ENCODE assay signal across 8 mouse cellular contexts in genomic region chr3:104779949-104780348, GRCm38 (mm10). TPM values are rescaled to one million over a fixed set of nuclear protein-coding genes. Genes with fewer than 3 reads are reported as not detected.
A peak's percentile ranks its signal among the peaks of the same experiment; 100 is the strongest.
DNase-seq lines count a peak whose midpoint lies in the region; ATAC-seq and TF ChIP-seq lines count a peak whose summit lies in the region.

No protein-coding gene starts in this region.

- TF ChIP-seq CTCF in intestine, postnatal 0 days (IDR thresholded peaks at IDR 0.05; ENCODE audit: low read depth), result peak; percentile 94

- no peaks in the 10 kb centered on the region for H3K9me3 ChIP-seq in intestine, postnatal 0 days (ENCODE audit: control insufficient read depth)

- TF ChIP-seq POLR2A in myocyte (IDR thresholded peaks at IDR 0.05; ENCODE audit: insufficient read length, low read depth), result no peak

- H3K27me3 ChIP-seq in intestine, postnatal 0 days (replicated peaks; ENCODE audit: control insufficient read depth, insufficient read depth, low read length), result peaks cover 46% of the 10 kb centered on the region
- H3K27me3 ChIP-seq in myocyte (ENCODE audit: control insufficient read depth, insufficient read depth, insufficient read length), result peaks cover 33% of the 10 kb centered on the region

- H3K79me2 ChIP-seq in myocyte (ENCODE audit: control insufficient read depth, insufficient read depth), result no peaks in the 10 kb centered on the region

- no peak overlapping the region for H3K4me3 ChIP-seq in intestine, postnatal 0 days (ENCODE audit: low read depth, low read length)
- no peak overlapping the region for H3K4me3 ChIP-seq in myocyte

- DNase-seq in kidney, adult 9 months, result peak; percentile 43
- DNase-seq in kidney, adult 8-10 months, result no peak
- DNase-seq in adrenal gland, adult 2 months, result peak; percentile 50
- no peak for DNase-seq in urinary bladder, adult 18-20 months (ENCODE audit: low spot score in 2 of 2)

- H3K36me3 ChIP-seq in intestine, postnatal 0 days (ENCODE audit: control insufficient read depth, insufficient read depth), result no peaks in the 10 kb centered on the region
- H3K36me3 ChIP-seq in myocyte (ENCODE audit: control insufficient read depth, insufficient read depth), result no peaks in the 10 kb centered on the region

- H3K9ac ChIP-seq in intestine, postnatal 0 days (ENCODE audit: low read depth, low read length), result no peak overlapping the region

- H3ac ChIP-seq in myocyte (ENCODE audit: control insufficient read depth, insufficient read length), result no peak overlapping the region

- H3K4me1 ChIP-seq in intestine, postnatal 0 days (replicated peaks; ENCODE audit: control insufficient read depth, insufficient read depth, low read length), result peaks cover 15% of the 10 kb centered on the region

- no peak overlapping the region for H3K4me2 ChIP-seq in intestine, postnatal 0 days (replicated peaks; ENCODE audit: low read depth)
- peak overlapping the region; percentile 67 for H3K4me2 ChIP-seq in myocyte (ENCODE audit: low read depth)

- WGBS in intestine, postnatal 0 days, result 2% methylated on average over 7 of the region's 7 CpGs

- ATAC-seq in CD4-positive, CD25-positive, alpha-beta regulatory T cell, adult 4 months, result peak; percentile 50
- peak; percentile 62 for ATAC-seq in erythroid progenitor cell, adult 5-6 weeks (replicated peaks; ENCODE audit: low FRiP score, poor library complexity, severe bottlenecking)
- ATAC-seq in intestine, postnatal 0 days, result no peak

- no peak overlapping the region for H3K27ac ChIP-seq in intestine, postnatal 0 days (ENCODE audit: low read depth, low read length)

TF ChIP-seq in myocyte, 11 proteins besides CTCF, POLR2A, EP300 and RAD21:
- TF ChIP-seq USF1 (IDR thresholded peaks at IDR 0.05; ENCODE audit: low read depth), result no peak
- TF ChIP-seq MAX (IDR thresholded peaks at IDR 0.05; ENCODE audit: low read depth), result no peak
- no peak for TF ChIP-seq REST (IDR thresholded peaks at IDR 0.05; ENCODE audit: insufficient read depth, insufficient read length)
- TF ChIP-seq POLR2AphosphoS2 (IDR thresholded peaks at IDR 0.05; ENCODE audit: insufficient read length, low read depth), result no peak
- TF ChIP-seq TCF12 (IDR thresholded peaks at IDR 0.05; ENCODE audit: insufficient read depth, poor library complexity, severe bottlenecking), result no peak
- no peak for TF ChIP-seq E2F4 (IDR thresholded peaks at IDR 0.05; ENCODE audit: insufficient read depth)
- TF ChIP-seq CEBPB (IDR thresholded peaks at IDR 0.05; ENCODE audit: insufficient read depth, poor library complexity, severe bottlenecking), result no peak
- no peak for TF ChIP-seq TCF3 (IDR thresholded peaks at IDR 0.05; ENCODE audit: insufficient read length, low read depth)
- TF ChIP-seq SRF (IDR thresholded peaks at IDR 0.05; ENCODE audit: control insufficient read depth, insufficient read length, low read depth), result no peak
- no peak for TF ChIP-seq MYOD1 (IDR thresholded peaks at IDR 0.05; ENCODE audit: control insufficient read depth in 1 of 3, insufficient read length in 2 of 3, low read depth in 2 of 3)
- no peak for TF ChIP-seq MYOG (IDR thresholded peaks at IDR 0.05; ENCODE audit: control insufficient read depth in 1 of 3, insufficient read depth in 1 of 3, insufficient read length in 2 of 3, low read depth in 2 of 3)

RNA-seq across cellular contexts. Expression of gene Ppm1j, which starts 0.9 kb away (rescaled TPM):
- polyA plus RNA-seq in CD4-positive, CD25-positive, alpha-beta regulatory T cell, adult 4 months (2017; shearing (Covaris generic)), result 10 to 100 TPM; 14.5 to 29.2 TPM
- total RNA-seq in adrenal gland, adult 2 months (2021), result 10 to 100 TPM in 1 of 2 experiments, 1 to 10 TPM in 1; 5.0 to 13.1 TPM
- polyA plus RNA-seq in adrenal gland, adult 2 months (2012; rRNA removed), result 11.6 and 12.2 TPM in 2 replicates
- not detected in 2 replicates for total RNA-seq in erythroid progenitor cell, adult 5-6 weeks (2015; ENCODE audit: low replicate concordance)
- not detected in 2 replicates for total RNA-seq in erythroid progenitor cell, adult 5-6 weeks (2017; ENCODE audit: low replicate concordance)
- polyA plus RNA-seq in intestine, postnatal 0 days (2015; fragmentation: Nextera tagmentation; extraction: Ambion mirVana), result 22.3 and 24.4 TPM in 2 replicates
- 0.58 TPM for polyA plus RNA-seq in myocyte (2012; fragmentation: generic; extraction: Trizol)

RNA-seq across cellular contexts. Expression of gene Fam19a3, which starts 1.7 kb away (rescaled TPM):
- polyA plus RNA-seq in CD4-positive, CD25-positive, alpha-beta regulatory T cell, adult 4 months (2017; shearing (Covaris generic)), result 1 to 10 TPM in 1 of 2 experiments, under 1 TPM in 1; 0.67 to 1.2 TPM
- total RNA-seq in adrenal gland, adult 2 months (2021), result 1 to 10 TPM in 1 of 2 experiments, under 1 TPM in 1; 0.43 to 1.3 TPM
- polyA plus RNA-seq in adrenal gland, adult 2 months (2012; rRNA removed), result 0.46 and 2.1 TPM in 2 replicates
- total RNA-seq in erythroid progenitor cell, adult 5-6 weeks (2015; ENCODE audit: low replicate concordance), result not detected in 2 replicates
- total RNA-seq in erythroid progenitor cell, adult 5-6 weeks (2017; ENCODE audit: low replicate concordance), result not detected in 2 replicates
- polyA plus RNA-seq in intestine, postnatal 0 days (2015; fragmentation: Nextera tagmentation; extraction: Ambion mirVana), result 0.05 and 0.22 TPM in 2 replicates
- not detected for polyA plus RNA-seq in myocyte (2012; fragmentation: generic; extraction: Trizol)

RNA-seq across cellular contexts. Expression of gene Rhoc, which starts 8.2 kb away (rescaled TPM):
- 1 to 10 TPM; 7.4 to 7.8 TPM for polyA plus RNA-seq in CD4-positive, CD25-positive, alpha-beta regulatory T cell, adult 4 months (2017; shearing (Covaris generic))
- 100 to 1,000 TPM; 128 to 132 TPM for total RNA-seq in adrenal gland, adult 2 months (2021)
- 61.3 and 69.7 TPM in 2 replicates for polyA plus RNA-seq in adrenal gland, adult 2 months (2012; rRNA removed)
- not detected in 2 replicates for total RNA-seq in erythroid progenitor cell, adult 5-6 weeks (2015; ENCODE audit: low replicate concordance)
- total RNA-seq in erythroid progenitor cell, adult 5-6 weeks (2017; ENCODE audit: low replicate concordance), result 3.9 TPM in 1 of 2 replicates, not detected in the other
- 316 and 320 TPM in 2 replicates for polyA plus RNA-seq in intestine, postnatal 0 days (2015; fragmentation: Nextera tagmentation; extraction: Ambion mirVana)
- 474 TPM for polyA plus RNA-seq in myocyte (2012; fragmentation: generic; extraction: Trizol)

RNA-seq across cellular contexts. Expression of gene Mov10, which starts 38.4 kb away (rescaled TPM):
- 10 to 100 TPM; 27.8 to 49.0 TPM for polyA plus RNA-seq in CD4-positive, CD25-positive, alpha-beta regulatory T cell, adult 4 months (2017; shearing (Covaris generic))
- total RNA-seq in adrenal gland, adult 2 months (2021), result 10 to 100 TPM; 16.7 to 18.9 TPM
- 13.2 and 15.3 TPM in 2 replicates for polyA plus RNA-seq in adrenal gland, adult 2 months (2012; rRNA removed)
- total RNA-seq in erythroid progenitor cell, adult 5-6 weeks (2015; ENCODE audit: low replicate concordance), result 2.1 and 2.9 TPM in 2 replicates
- 0.64 and 3.6 TPM in 2 replicates for total RNA-seq in erythroid progenitor cell, adult 5-6 weeks (2017; ENCODE audit: low replicate concordance)
- polyA plus RNA-seq in intestine, postnatal 0 days (2015; fragmentation: Nextera tagmentation; extraction: Ambion mirVana), result 144 and 157 TPM in 2 replicates
- 6.7 TPM for polyA plus RNA-seq in myocyte (2012; fragmentation: generic; extraction: Trizol)

Comparison
In these comparisons a context has a peak if more than half of its experiments do, and no peak if none do; other contexts are left out.
1. DNase-seq: peak in kidney, adult 9 months (single experiment) and adrenal gland, adult 2 months (single experiment); none in kidney, adult 8-10 months (0 of 2) and urinary bladder, adult 18-20 months (0 of 2).